Mouse (Mus musculus): ENCODE measurements at regions not wholly inside any gene's neighbourhood (a gene's known extent, or its start where the extent isn't known, plus 50 kb on each side); places are given as distances from the start of the nearest gene placed in this dataset.

GRCm38 (mm10) chr2:46440038-46440437 lies 1322.8 kb upstream of the Zeb2 start:
- TF ChIP-seq CTCF (IDR thresholded peaks at IDR 0.05; ENCODE audit: control insufficient read depth, insufficient read depth, low read length): no peak
- no peak overlapping the region for H3K4me3 ChIP-seq (replicated peaks; ENCODE audit: control insufficient read depth, low read depth, low read length)
- WGBS: 78% methylated on average over 2 of the region's 2 CpGs
- peaks cover 1% of the 10 kb centered on the region for H3K4me1 ChIP-seq (ENCODE audit: control insufficient read depth, insufficient read depth, low read length)
- no peak overlapping the region for H3K27ac ChIP-seq (ENCODE audit: control insufficient read depth, insufficient read depth, low read depth, low read length, poor library complexity)

GRCm38 (mm10) chr2:46418281-46418680 lies 1301.1 kb upstream of the Zeb2 start:
- no peak overlapping the region for H3K4me3 ChIP-seq (replicated peaks; ENCODE audit: control insufficient read depth, low read depth, low read length)

GRCm38 (mm10) chr2:46402373-46403114 lies 1285.3 kb upstream of the Zeb2 start:
- H3K27ac ChIP-seq (ENCODE audit: control insufficient read depth, insufficient read depth, low read depth, low read length, poor library complexity): no peak overlapping the region
- no peaks in the 10 kb centered on the region for H3K4me1 ChIP-seq (ENCODE audit: control insufficient read depth, insufficient read depth, low read length)
- no peak overlapping the region for H3K4me3 ChIP-seq (replicated peaks; ENCODE audit: control insufficient read depth, low read depth, low read length)
- no peak for TF ChIP-seq CTCF (IDR thresholded peaks at IDR 0.05; ENCODE audit: control insufficient read depth, insufficient read depth, low read length)
- no peak for TF ChIP-seq POLR2A (IDR thresholded peaks at IDR 0.05; ENCODE audit: borderline replicate concordance, control insufficient read depth, low read depth, low read length)
- 67% methylated on average over 1 of the region's 1 CpGs for WGBS

More at GRCm38 (mm10) chr2:46418281-46418680, 1301.1 kb upstream of the Zeb2 start:
- no peak overlapping the region for H3K27ac ChIP-seq (ENCODE audit: control insufficient read depth, insufficient read depth, low read depth, low read length, poor library complexity)
- TF ChIP-seq CTCF (IDR thresholded peaks at IDR 0.05; ENCODE audit: control insufficient read depth, insufficient read depth, low read length) (no peak), POLR2A (IDR thresholded peaks at IDR 0.05; ENCODE audit: borderline replicate concordance, control insufficient read depth, low read depth, low read length) (no peak)
- H3K4me1 ChIP-seq (ENCODE audit: control insufficient read depth, insufficient read depth, low read length): no peaks in the 10 kb centered on the region
- 95% methylated on average over 1 of the region's 1 CpGs for WGBS

GRCm38 (mm10) chr2:46394161-46394560 lies 1277.0 kb upstream of the Zeb2 start:
- no peak overlapping the region for H3K27ac ChIP-seq (ENCODE audit: control insufficient read depth, insufficient read depth, low read depth, low read length, poor library complexity)
- 74% methylated on average over 2 of the region's 2 CpGs for WGBS
- TF ChIP-seq CTCF (IDR thresholded peaks at IDR 0.05; ENCODE audit: control insufficient read depth, insufficient read depth, low read length): no peak
- no peak for TF ChIP-seq POLR2A (IDR thresholded peaks at IDR 0.05; ENCODE audit: borderline replicate concordance, control insufficient read depth, low read depth, low read length)
- no peak overlapping the region for H3K4me3 ChIP-seq (replicated peaks; ENCODE audit: control insufficient read depth, low read depth, low read length)
- no peaks in the 10 kb centered on the region for H3K4me1 ChIP-seq (ENCODE audit: control insufficient read depth, insufficient read depth, low read length)

- TF ChIP-seq CTCF (IDR thresholded peaks at IDR 0.05; ENCODE audit: control insufficient read depth, insufficient read depth, low read length) (no peak), POLR2A (IDR thresholded peaks at IDR 0.05; ENCODE audit: borderline replicate concordance, control insufficient read depth, low read depth, low read length) (no peak)
- WGBS: 53% methylated on average over 3 of the region's 3 CpGs
- Histone ChIP-seq H3K27ac (ENCODE audit: control insufficient read depth, insufficient read depth, low read depth, low read length, poor library complexity) (no peak overlapping the region), H3K4me1 (ENCODE audit: control insufficient read depth, insufficient read depth, low read length) (peaks cover 2% of the 10 kb centered on the region; the same call in 1 of the 2 replicates), H3K4me3 (replicated peaks; ENCODE audit: control insufficient read depth, low read depth, low read length) (no peak overlapping the region)
Measured at GRCm38 (mm10) chr2:46372847-46373461, 1255.8 kb upstream of the Zeb2 start.

GRCm38 (mm10) chr2:46371755-46372154 lies 1254.6 kb upstream of the Zeb2 start:
- peaks cover 2% of the 10 kb centered on the region; the same call in 1 of the 2 replicates for H3K4me1 ChIP-seq (ENCODE audit: control insufficient read depth, insufficient read depth, low read length)
- TF ChIP-seq POLR2A (IDR thresholded peaks at IDR 0.05; ENCODE audit: borderline replicate concordance, control insufficient read depth, low read depth, low read length) (no peak), CTCF (IDR thresholded peaks at IDR 0.05; ENCODE audit: control insufficient read depth, insufficient read depth, low read length) (no peak)
- 22% methylated on average over 1 of the region's 1 CpGs for WGBS
- no peak overlapping the region for H3K27ac ChIP-seq (ENCODE audit: control insufficient read depth, insufficient read depth, low read depth, low read length, poor library complexity)
- H3K4me3 ChIP-seq (replicated peaks; ENCODE audit: control insufficient read depth, low read depth, low read length): no peak overlapping the region

- Histone ChIP-seq H3K27ac (ENCODE audit: control insufficient read depth, insufficient read depth, low read depth, low read length, poor library complexity) (no peak overlapping the region), H3K4me3 (replicated peaks; ENCODE audit: control insufficient read depth, low read depth, low read length) (no peak overlapping the region), H3K4me1 (ENCODE audit: control insufficient read depth, insufficient read depth, low read length) (peaks cover 2% of the 10 kb centered on the region; the same call in 1 of the 2 replicates)
- TF ChIP-seq POLR2A (IDR thresholded peaks at IDR 0.05; ENCODE audit: borderline replicate concordance, control insufficient read depth, low read depth, low read length) (no peak), CTCF (IDR thresholded peaks at IDR 0.05; ENCODE audit: control insufficient read depth, insufficient read depth, low read length) (no peak)
- WGBS: 3% methylated on average over 5 of the region's 5 CpGs
Measured at GRCm38 (mm10) chr2:46370949-46371348, 1253.8 kb upstream of the Zeb2 start.

DNA sequence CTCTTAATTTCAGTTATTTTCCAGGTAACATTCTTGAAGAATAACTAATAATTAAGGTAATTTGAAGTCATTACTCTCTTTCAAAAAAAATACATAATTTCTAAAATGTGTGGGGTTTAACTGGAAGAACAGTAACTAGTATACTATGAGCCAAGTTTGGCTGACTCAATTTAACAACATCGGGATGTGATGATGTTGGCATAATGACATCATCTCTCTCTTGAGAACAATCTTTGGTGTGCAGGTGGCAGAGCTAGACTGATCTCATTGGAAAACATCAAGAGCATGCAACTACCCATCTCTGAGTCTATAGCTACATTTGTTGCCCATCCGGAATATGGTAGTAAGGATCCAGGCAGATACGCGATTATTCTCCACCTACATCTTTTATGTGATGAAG lies 1251.7 kb upstream of the Zeb2 start:
- Histone ChIP-seq H3K4me3 (replicated peaks; ENCODE audit: control insufficient read depth, low read depth, low read length) (no peak overlapping the region), H3K27ac (ENCODE audit: control insufficient read depth, insufficient read depth, low read depth, low read length, poor library complexity) (no peak overlapping the region), H3K4me1 (ENCODE audit: control insufficient read depth, insufficient read depth, low read length) (peaks cover 2% of the 10 kb centered on the region; the same call in 1 of the 2 replicates)
- 89% methylated on average over 4 of the region's 4 CpGs for WGBS
- TF ChIP-seq CTCF (IDR thresholded peaks at IDR 0.05; ENCODE audit: control insufficient read depth, insufficient read depth, low read length) (no peak), POLR2A (IDR thresholded peaks at IDR 0.05; ENCODE audit: borderline replicate concordance, control insufficient read depth, low read depth, low read length) (no peak)
